Mouse (Mus musculus): ENCODE results near the gene Polr3k. TPM values are rescaled to one million over a fixed set of nuclear protein-coding genes. Genes with fewer than 3 reads are reported as not detected.

Gene Polr3k
- 9.3 and 15.3 TPM in 2 replicates for total RNA-seq (2014; rRNA removed; ENCODE audit: low replicate concordance)
- 25.4 and 28.6 TPM in 2 replicates for polyA plus RNA-seq (2015; fragmentation: Nextera tagmentation; extraction: Ambion mirVana)

DNA sequence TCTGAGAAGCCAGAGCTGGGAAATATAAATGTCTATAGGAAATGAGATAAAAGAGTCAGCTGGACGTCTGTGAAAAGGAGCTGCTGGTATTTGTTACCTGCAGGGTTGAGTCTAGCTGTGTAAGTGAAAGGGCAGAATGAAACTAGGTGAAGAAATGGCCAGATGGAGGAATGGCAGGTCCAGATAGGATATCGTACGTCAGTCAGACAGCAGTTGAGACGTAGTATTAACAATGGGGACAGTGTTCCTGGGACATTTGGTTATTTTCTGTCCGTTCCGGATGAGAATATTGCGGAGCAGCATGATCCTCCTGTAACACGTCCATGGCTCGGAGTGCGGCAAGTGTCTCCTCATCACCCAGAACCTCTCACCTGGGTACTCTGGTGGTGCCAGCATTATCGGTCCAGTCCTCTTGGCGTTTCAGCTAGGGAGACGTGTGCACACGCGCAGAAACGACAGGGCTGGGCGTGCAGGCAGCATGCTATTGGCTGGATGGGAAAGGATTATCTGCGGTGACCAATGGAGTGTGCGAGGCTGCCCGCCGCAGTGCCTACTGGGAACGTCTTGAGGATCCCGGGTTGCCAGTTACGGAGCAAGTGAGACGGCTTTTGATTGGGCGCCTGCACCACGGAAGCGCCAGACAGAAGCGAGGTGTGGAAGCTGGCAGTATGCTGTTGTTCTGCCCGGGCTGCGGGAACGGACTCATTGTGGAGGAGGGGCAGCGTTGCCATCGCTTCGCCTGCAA lies at the start of gene Polr3k:
TSS of gene Polr3k (plus strand) at position 547 of the 745 bp plus-strand sequence.
- H3K4me1 ChIP-seq (ENCODE audit: control insufficient read depth, insufficient read depth) = peaks cover 10% of the 10 kb centered on the region; the same call in 1 of the 2 replicates
- peaks cover 7% of the 10 kb centered on the region for H3K36me3 ChIP-seq (replicated peaks; ENCODE audit: control insufficient read depth, insufficient read depth, low read length)
- ATAC-seq (ENCODE audit: insufficient read depth, low read depth) (peak; percentile 100), DNase-seq (ENCODE audit: low spot score) (peak; percentile 95)
- under 1% methylated on average over 35 of the region's 35 CpGs for WGBS
- H3K4me2 ChIP-seq (ENCODE audit: low read depth, low read length) = peak within 1 kb of the TSS; percentile 85
- peak within 1 kb of the TSS; percentile 69 for H3K9ac ChIP-seq (replicated peaks; ENCODE audit: low read depth, low read length)
- H3K4me3 ChIP-seq (ENCODE audit: low read depth, low read length) = peak within 1 kb of the TSS; percentile 64
- TF ChIP-seq EP300 (IDR thresholded peaks at IDR 0.05; ENCODE audit: low read depth) (no peak), CTCF (IDR thresholded peaks at IDR 0.05; ENCODE audit: low read depth) (no peak)
- H3K27ac ChIP-seq (ENCODE audit: low read depth) = peak within 1 kb of the TSS; percentile 41
- no peaks in the 10 kb centered on the region for H3K9me3 ChIP-seq (replicated peaks; ENCODE audit: control insufficient read depth, low read length)
- H3K27me3 ChIP-seq (ENCODE audit: control insufficient read depth, insufficient read depth, low read length) = no peaks in the 10 kb centered on the region

DNA sequence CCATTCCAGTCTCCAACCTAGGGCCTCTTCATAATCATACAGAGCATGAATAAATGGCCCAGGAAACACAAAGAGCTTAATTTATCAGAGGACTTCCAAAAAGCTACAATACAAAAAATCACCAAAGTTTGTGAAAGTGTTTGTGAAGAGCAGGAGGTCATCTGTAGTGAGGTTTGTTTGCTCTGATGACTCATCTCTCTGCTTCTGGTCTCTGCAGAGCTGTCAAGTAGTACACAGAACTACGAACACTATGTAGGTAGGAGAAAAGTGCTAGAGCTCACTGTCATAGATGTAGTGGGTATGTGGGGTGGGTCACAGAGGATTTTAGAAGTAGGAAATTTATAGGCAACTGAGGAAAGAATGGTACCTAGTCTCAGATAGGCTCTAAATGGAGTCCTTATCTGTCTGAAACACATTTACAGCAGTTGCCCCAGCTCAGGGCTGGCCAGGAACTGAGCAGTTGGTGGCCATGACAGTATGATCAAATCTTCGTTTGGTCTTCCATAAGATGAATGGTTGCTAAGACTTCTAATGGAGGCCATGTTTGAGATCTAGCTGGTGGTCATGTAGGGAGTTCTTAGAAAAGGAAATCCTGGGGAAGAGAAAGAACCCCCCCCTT lies 35.0 kb upstream of the Polr3k start:
- H3K27me3 ChIP-seq (ENCODE audit: control insufficient read depth, insufficient read depth, low read length) = no peaks in the 10 kb centered on the region
- no peak overlapping the region for H3K4me2 ChIP-seq (ENCODE audit: low read depth, low read length)
- H3K4me1 ChIP-seq (ENCODE audit: control insufficient read depth, insufficient read depth) = no peaks in the 10 kb centered on the region
- WGBS = 43% methylated on average over 2 of the region's 2 CpGs
- no peak overlapping the region for H3K9ac ChIP-seq (replicated peaks; ENCODE audit: low read depth, low read length)
- no peak for DNase-seq (ENCODE audit: low spot score)
- ATAC-seq (ENCODE audit: insufficient read depth, low read depth) = no peak
- no peak overlapping the region for H3K4me3 ChIP-seq (ENCODE audit: low read depth, low read length)
- H3K36me3 ChIP-seq (replicated peaks; ENCODE audit: control insufficient read depth, insufficient read depth, low read length) = no peaks in the 10 kb centered on the region
- TF ChIP-seq CTCF (IDR thresholded peaks at IDR 0.05; ENCODE audit: low read depth) = no peak
- no peak for TF ChIP-seq EP300 (IDR thresholded peaks at IDR 0.05; ENCODE audit: low read depth)
- no peaks in the 10 kb centered on the region for H3K9me3 ChIP-seq (replicated peaks; ENCODE audit: control insufficient read depth, low read length)
- H3K27ac ChIP-seq (ENCODE audit: low read depth) = no peak overlapping the region

DNA sequence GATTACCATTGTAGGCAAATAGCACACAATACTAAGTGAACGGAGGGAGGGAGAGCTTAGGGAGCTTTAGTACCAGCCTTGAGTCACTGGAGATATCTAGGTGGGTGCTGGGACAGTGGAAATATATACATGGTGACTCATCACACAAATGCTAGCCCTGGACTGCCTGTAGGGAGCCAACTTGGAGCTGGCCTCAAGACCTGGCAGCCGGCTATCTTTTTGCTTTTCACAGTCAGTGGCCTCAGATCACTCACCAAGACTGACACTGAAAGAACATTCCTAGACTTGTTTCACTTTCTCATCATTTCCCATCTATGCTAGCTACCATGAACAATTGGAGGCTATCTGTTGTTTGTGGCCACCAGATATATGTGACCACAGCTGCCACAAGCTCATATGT lies 31.4 kb upstream of the Polr3k start:
- Histone ChIP-seq H3K9me3 (replicated peaks; ENCODE audit: control insufficient read depth, low read length) (no peaks in the 10 kb centered on the region), H3K9ac (replicated peaks; ENCODE audit: low read depth, low read length) (no peak overlapping the region), H3K27ac (ENCODE audit: low read depth) (no peak overlapping the region), H3K36me3 (replicated peaks; ENCODE audit: control insufficient read depth, insufficient read depth, low read length) (no peaks in the 10 kb centered on the region), H3K4me3 (ENCODE audit: low read depth, low read length) (no peak overlapping the region), H3K27me3 (ENCODE audit: control insufficient read depth, insufficient read depth, low read length) (no peaks in the 10 kb centered on the region), H3K4me1 (ENCODE audit: control insufficient read depth, insufficient read depth) (peaks cover 4% of the 10 kb centered on the region), H3K4me2 (ENCODE audit: low read depth, low read length) (no peak overlapping the region)
- TF ChIP-seq EP300 (IDR thresholded peaks at IDR 0.05; ENCODE audit: low read depth) (no peak), CTCF (IDR thresholded peaks at IDR 0.05; ENCODE audit: low read depth) (no peak)
- WGBS = 56% methylated on average over 2 of the region's 2 CpGs
- ATAC-seq (ENCODE audit: insufficient read depth, low read depth) = no peak
- no peak for DNase-seq (ENCODE audit: low spot score)

GRCm38 (mm10) chr2:181837372-181838292 lies 26.5 kb upstream of the Polr3k start, which contains the start of gene Pcmtd2:
Pcmtd2 (plus strand) TSS chr2:181837854.
- Histone ChIP-seq H3K9ac (replicated peaks; ENCODE audit: low read depth, low read length) (peak within 1 kb of the TSS; percentile 70), H3K4me3 (ENCODE audit: low read depth, low read length) (peak within 1 kb of the TSS; percentile 71), H3K27me3 (ENCODE audit: control insufficient read depth, insufficient read depth, low read length) (no peaks in the 10 kb centered on the region), H3K4me2 (ENCODE audit: low read depth, low read length) (peak within 1 kb of the TSS; percentile 65), H3K9me3 (replicated peaks; ENCODE audit: control insufficient read depth, low read length) (no peaks in the 10 kb centered on the region), H3K4me1 (ENCODE audit: control insufficient read depth, insufficient read depth) (peaks cover 4% of the 10 kb centered on the region), H3K27ac (ENCODE audit: low read depth) (peak within 1 kb of the TSS; percentile 93), H3K36me3 (replicated peaks; ENCODE audit: control insufficient read depth, insufficient read depth, low read length) (peaks cover 15% of the 10 kb centered on the region)
- ATAC-seq (ENCODE audit: insufficient read depth, low read depth) (peak; percentile 99), DNase-seq (ENCODE audit: low spot score) (peak; percentile 94)
- WGBS = under 1% methylated on average over 35 of the region's 35 CpGs
- TF ChIP-seq EP300 (IDR thresholded peaks at IDR 0.05; ENCODE audit: low read depth) (no peak), CTCF (IDR thresholded peaks at IDR 0.05; ENCODE audit: low read depth) (no peak)

DNA sequence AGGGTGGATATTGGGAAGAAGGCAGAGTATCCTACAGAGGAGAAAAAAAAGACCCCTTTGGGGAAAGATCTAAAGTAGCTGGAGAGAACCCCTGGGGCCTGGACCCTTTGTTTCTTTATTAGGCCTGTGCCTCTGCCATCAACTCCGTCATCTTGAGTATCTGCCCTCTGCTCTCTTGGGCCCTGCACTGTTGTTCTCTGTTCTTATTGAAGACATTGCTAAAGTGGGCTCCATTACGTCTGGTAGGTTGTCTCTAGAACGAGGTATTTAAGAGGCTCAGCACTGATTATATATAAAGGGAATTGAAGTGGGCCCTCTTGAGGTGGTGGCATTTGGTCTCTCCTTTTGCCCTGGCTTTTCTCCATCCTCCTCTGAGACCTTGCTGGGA lies 25.9 kb upstream of the Polr3k start:
- no peak; the same call in 1 of the 2 replicates for ATAC-seq (ENCODE audit: insufficient read depth, low read depth)
- Histone ChIP-seq H3K27me3 (ENCODE audit: control insufficient read depth, insufficient read depth, low read length) (no peaks in the 10 kb centered on the region), H3K9me3 (replicated peaks; ENCODE audit: control insufficient read depth, low read length) (no peaks in the 10 kb centered on the region), H3K36me3 (replicated peaks; ENCODE audit: control insufficient read depth, insufficient read depth, low read length) (peaks cover 17% of the 10 kb centered on the region), H3K4me1 (ENCODE audit: control insufficient read depth, insufficient read depth) (peaks cover 4% of the 10 kb centered on the region), H3K4me2 (ENCODE audit: low read depth, low read length) (peak overlapping the region; percentile 65), H3K4me3 (ENCODE audit: low read depth, low read length) (peak overlapping the region; percentile 71), H3K9ac (replicated peaks; ENCODE audit: low read depth, low read length) (peak overlapping the region; percentile 70), H3K27ac (ENCODE audit: low read depth) (peak overlapping the region; percentile 93)
- peak; percentile 6 for DNase-seq (ENCODE audit: low spot score)
- WGBS = 2% methylated on average over 3 of the region's 3 CpGs
- TF ChIP-seq EP300 (IDR thresholded peaks at IDR 0.05; ENCODE audit: low read depth) (no peak), CTCF (IDR thresholded peaks at IDR 0.05; ENCODE audit: low read depth) (no peak)

All from heart, postnatal 0 days (tissue).